Mouse (Mus musculus) C2C12 (cell line): ENCODE data around the gene Ptpru.

Experiments used
- CTCF ChIP-seq: IDR thresholded peaks from one replicate; pipeline ENCODE4 v1.5.1; 2011; ENCODE audit not compliant: control insufficient read depth, insufficient read depth, insufficient read length
- FOSL1 ChIP-seq: IDR thresholded peaks from one replicate; pipeline ENCODE4 v1.8.0; 2011; ENCODE audit warnings: mild to moderate bottlenecking, low read length; ENCODE audit not compliant: poor library complexity, insufficient read depth, severe bottlenecking
- MAX ChIP-seq: IDR thresholded peaks from one replicate; pipeline ENCODE4 v1.6.1; 2011; ENCODE audit warnings: mild to moderate bottlenecking, control low read depth
- MYOD1 ChIP-seq: IDR thresholded peaks from one replicate; pipeline ENCODE4 v1.6.1; 2011; ENCODE audit warnings: low read depth; ENCODE audit not compliant: control insufficient read depth, insufficient read length
- MYOG ChIP-seq: IDR thresholded peaks from one replicate; pipeline ENCODE4 v1.6.1; 2011; ENCODE audit not compliant: control insufficient read depth, insufficient read length; ENCODE audit errors: extremely low read depth
- USF1 ChIP-seq: IDR thresholded peaks from one replicate; pipeline ENCODE4 v1.6.1; 2011; ENCODE audit warnings: low read depth, mild to moderate bottlenecking, control low read depth, moderate library complexity

- TF ChIP-seq USF1 (no peak), MAX (no peak), FOSL1 (no peak), CTCF (no peak), MYOG (no peak), MYOD1 (no peak)
These were observed 66.7 kb downstream of the Ptpru start for GRCm38 (mm10) chr4:131771384-131771783.
